16 mouse cellular contexts compared by ENCODE assay signal in the genomic region with DNA sequence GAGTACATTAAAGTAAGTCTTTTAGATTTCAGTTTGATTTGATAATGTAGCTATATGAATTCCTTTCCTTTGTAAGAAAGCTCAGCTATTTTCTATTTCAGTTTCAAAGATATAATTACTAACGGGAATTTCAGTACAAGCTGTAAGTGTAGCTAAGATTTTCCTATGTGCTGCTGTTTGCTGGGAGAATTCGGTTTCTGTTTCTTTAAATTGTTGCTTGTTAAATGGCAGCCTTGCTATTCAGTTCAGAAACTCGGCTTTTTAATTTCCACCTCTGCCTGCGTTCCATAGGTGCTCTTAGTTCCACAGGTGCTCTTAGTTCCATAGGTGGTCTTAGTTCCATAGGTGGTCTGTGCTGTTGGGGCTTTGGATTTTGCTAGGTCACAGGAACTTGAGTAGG.
"Had no signal": no experiment of that assay in that cellular context is flagged by ENCODE, and none has a peak within 500 bp of the region (broad histone marks: within the 10 kb centered on the region; RNA-seq: fewer than 3 reads in every experiment).

No protein-coding gene starts in this region.

- H3K27ac ChIP-seq: liver, embryonic 15.5 days; lung, embryonic 15.5 days; macrophage; midbrain, embryonic 13.5 days; midbrain, embryonic 15.5 days; neural tube, embryonic 12.5 days; stomach, embryonic 15.5 days; stomach, postnatal 0 days had no signal

- H3K9ac ChIP-seq: liver, embryonic 15.5 days; liver, postnatal 0 days; lung, embryonic 15.5 days; midbrain, embryonic 13.5 days; midbrain, embryonic 15.5 days; neural tube, embryonic 12.5 days; stomach, embryonic 15.5 days had no signal

- DNase-seq: liver, postnatal 0 days; lung, adult 2 months; lung, postnatal 10 days; right cerebral cortex, postnatal 14 days; thymus, adult 2 months; thymus, postnatal 25 days; thymus, postnatal 4 days had no signal

- H3K4me2 ChIP-seq: liver, embryonic 15.5 days; lung, embryonic 15.5 days; midbrain, embryonic 13.5 days; midbrain, embryonic 15.5 days; neural tube, embryonic 12.5 days; stomach, embryonic 15.5 days had no signal

- ATAC-seq: liver, postnatal 0 days; midbrain, embryonic 13.5 days; midbrain, embryonic 15.5 days had no signal

- H3K27me3 ChIP-seq: liver, embryonic 15.5 days; lung, embryonic 15.5 days; megakaryocyte, embryonic 14.5 days; midbrain, embryonic 13.5 days; midbrain, embryonic 15.5 days; neural tube, embryonic 12.5 days; stomach, embryonic 15.5 days had no signal

- H3K9me3 ChIP-seq: liver, embryonic 15.5 days; lung, embryonic 15.5 days; megakaryocyte, embryonic 14.5 days; midbrain, embryonic 13.5 days; midbrain, embryonic 15.5 days; neural tube, embryonic 12.5 days; stomach, embryonic 15.5 days had no signal

- H3K4me1 ChIP-seq: liver, embryonic 15.5 days; midbrain, embryonic 13.5 days; midbrain, embryonic 15.5 days; neural tube, embryonic 12.5 days; stomach, embryonic 15.5 days had no signal

- H3K4me3 ChIP-seq: liver, embryonic 15.5 days; lung, embryonic 15.5 days; megakaryocyte, embryonic 14.5 days; midbrain, embryonic 13.5 days; midbrain, embryonic 15.5 days; neural tube, embryonic 12.5 days; stomach, embryonic 15.5 days had no signal
